Mouse (Mus musculus) left cerebral cortex, adult 8-10 months (tissue): ENCODE data around the gene Slc25a13. TPM values are rescaled to one million over a fixed set of nuclear protein-coding genes. Genes with fewer than 3 reads are reported as not detected.

Source experiments
- DNase-seq, 2 experiments: peaks; one replicate each; pipeline ENCODE4 v3.0.0; 2022; ENCODE audit warnings: low spot score in 2 of 2
- total RNA-seq, 4 experiments: library from RNA; stranded (reverse); gene quantifications; 2 replicates each; pipeline ENCODE4 v1.2.4; 2022

Slc25a13 gene
- total RNA-seq = 1 to 10 TPM; 3.6 to 6.6 (median 5.6) TPM

GRCm38 (mm10) chr6:6216507-6217285, at the start of gene Slc25a13:
Gene Slc25a13, minus strand, starts transcription at chr6:6217173.
- no peak for DNase-seq

- DNase-seq = no peak
These were observed 48.8 kb upstream of the Slc25a13 start for GRCm38 (mm10) chr6:6265761-6266160.

- no peak for DNase-seq
These were observed 46.4 kb upstream of the Slc25a13 start for GRCm38 (mm10) chr6:6263293-6263911.

- DNase-seq = no peak
These were observed 43.9 kb upstream of the Slc25a13 start for GRCm38 (mm10) chr6:6260917-6261316.

- DNase-seq = no peak
These were observed 31.5 kb upstream of the Slc25a13 start for GRCm38 (mm10) chr6:6248500-6248899.

- DNase-seq = no peak
These were observed 26.9 kb upstream of the Slc25a13 start for GRCm38 (mm10) chr6:6243828-6244227.

GRCm38 (mm10) chr6:6242114-6242513, 25.1 kb upstream of the Slc25a13 start:
- DNase-seq = no peak

GRCm38 (mm10) chr6:6236788-6237298, 19.9 kb upstream of the Slc25a13 start:
- DNase-seq = no peak

GRCm38 (mm10) chr6:6230262-6230661, 13.3 kb upstream of the Slc25a13 start:
- DNase-seq = no peak

- DNase-seq = no peak
These were observed 5.7 kb upstream of the Slc25a13 start for GRCm38 (mm10) chr6:6222721-6223120.

- DNase-seq = no peak
These were observed 3.6 kb upstream of the Slc25a13 start for GRCm38 (mm10) chr6:6220574-6220973.

GRCm38 (mm10) chr6:6219661-6220370, 2.8 kb upstream of the Slc25a13 start:
- no peak for DNase-seq

- DNase-seq = no peak
These were observed 283 bp upstream of the Slc25a13 start for GRCm38 (mm10) chr6:6217286-6217625.

- DNase-seq = no peak
These were observed 860 bp downstream of the Slc25a13 start for GRCm38 (mm10) chr6:6216120-6216506.

GRCm38 (mm10) chr6:6212360-6213310, 4.3 kb downstream of the Slc25a13 start:
- no peak for DNase-seq

- DNase-seq = no peak
These were observed 5.0 kb downstream of the Slc25a13 start for GRCm38 (mm10) chr6:6211958-6212357.

- DNase-seq = no peak
These were observed 6.3 kb downstream of the Slc25a13 start for GRCm38 (mm10) chr6:6210637-6211036.

- no peak for DNase-seq
These were observed 8.5 kb downstream of the Slc25a13 start for GRCm38 (mm10) chr6:6208351-6209059.

- DNase-seq = no peak
These were observed 9.1 kb downstream of the Slc25a13 start for GRCm38 (mm10) chr6:6207836-6208235.

GRCm38 (mm10) chr6:6207395-6207794, 9.6 kb downstream of the Slc25a13 start:
- no peak for DNase-seq
